Mouse (Mus musculus) liver, embryonic 16.5 days (tissue): ENCODE measurements around the gene Ccnj. TPM values are rescaled to one million over a fixed set of nuclear protein-coding genes. Genes with fewer than 3 reads are reported as not detected.

Experiments
- ATAC-seq: fragments of 200-750 bp; cut with Nextera tagmentation; 2 replicates; pipeline ENCODE4 v1.8.0; 2017; ENCODE audit warnings: low read depth, mild to moderate bottlenecking, moderate number of reproducible peaks, moderate library complexity
- H3K27ac ChIP-seq: fragments of 300-500 bp; sonication (generic); 2 replicates; pipeline ENCODE4 v1.5.1; 2014; ENCODE audit warnings: mild to moderate bottlenecking, low read length
- H3K27me3 ChIP-seq: fragments of 300-500 bp; sonication (generic); 2 replicates; pipeline ENCODE4 v1.6.1; 2014; ENCODE audit warnings: low read depth, low read length, mixed read lengths; ENCODE audit not compliant: control insufficient read depth, insufficient read depth
- H3K36me3 ChIP-seq: fragments of 300-500 bp; sonication (generic); 2 replicates; pipeline ENCODE4 v1.6.1; 2014; ENCODE audit warnings: mild to moderate bottlenecking; ENCODE audit not compliant: control insufficient read depth, insufficient read depth
- H3K4me1 ChIP-seq: fragments of 300-500 bp; sonication (generic); 2 replicates; pipeline ENCODE4 v1.6.1; 2014; ENCODE audit warnings: low read depth, low read length, mixed read lengths; ENCODE audit not compliant: control insufficient read depth
- H3K4me2 ChIP-seq: fragments of 300-500 bp; sonication (generic); 2 replicates; pipeline ENCODE4 v1.6.1; 2014; ENCODE audit warnings: low read depth, low read length, mixed read lengths
- H3K4me3 ChIP-seq: fragments of 300-500 bp; sonication (generic); 2 replicates; pipeline ENCODE4 v1.5.1; 2014; ENCODE audit warnings: low read depth, mild to moderate bottlenecking, low read length
- H3K9ac ChIP-seq: fragments of 300-500 bp; sonication (generic); 2 replicates; pipeline ENCODE4 v1.6.1; 2014; ENCODE audit warnings: low read depth, low read length
- H3K9me3 ChIP-seq: fragments of 300-500 bp; sonication (generic); replicated peaks from 2 replicates; pipeline ENCODE4 v1.6.1; 2016; ENCODE audit warnings: low read length; ENCODE audit not compliant: control insufficient read depth
- WGBS: fragments of 180-500 bp; shearing (Covaris S2); extraction: QIAGEN DNeasy Blood & Tissue Kit; methylation state at CpG from one replicate; pipeline ENCODE4 v1.1.7; 2014; ENCODE audit not compliant: insufficient replicate concordance; 5-methylcytosine and 5-hydroxymethylcytosine counted together
- polyA plus RNA-seq: library from polyadenylated mRNA; unstranded; fragments of >200 nt; fragmentation: Nextera tagmentation; extraction: Ambion mirVana; gene quantifications from 2 replicates; pipeline ENCODE4 v1.2.1, GENCODE M21; 2015

Ccnj gene
- polyA plus RNA-seq, 1 experiment from 2014 or later, result 2.6 TPM

DNA sequence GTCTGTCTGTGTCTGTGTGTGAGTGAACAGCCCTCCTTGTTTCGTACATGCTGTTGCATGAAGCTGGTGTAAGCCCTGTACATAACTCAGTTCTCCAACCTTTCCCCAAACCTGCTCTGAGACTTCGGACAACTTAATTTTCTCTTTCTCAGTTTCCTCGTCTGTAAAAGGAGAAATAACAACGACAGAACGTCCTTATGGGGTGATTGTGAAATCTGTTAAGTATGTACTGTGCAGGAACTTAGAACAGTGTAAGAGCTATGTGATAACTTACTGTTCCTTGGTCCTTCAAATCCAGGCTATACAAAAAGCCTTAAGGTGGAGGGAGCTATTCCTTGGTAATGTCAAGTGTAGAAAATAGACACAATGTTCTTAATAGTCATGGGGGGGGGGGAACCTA, 1.3 kb downstream of the Ccnj start:
- no peaks in the 10 kb centered on the region; the same call in 1 of the 2 replicates for H3K27me3 ChIP-seq
- H3K4me3 ChIP-seq, result peak overlapping the region; percentile 85
- no peak overlapping the region for H3K27ac ChIP-seq
- H3K9me3 ChIP-seq, result no peaks in the 10 kb centered on the region
- peaks cover 2% of the 10 kb centered on the region; the same call in 1 of the 2 replicates for H3K36me3 ChIP-seq
- peak overlapping the region; percentile 89 for H3K9ac ChIP-seq
- 7% methylated on average over 5 of the region's 5 CpGs for WGBS
- ATAC-seq, result no peak
- peak overlapping the region; percentile 85 for H3K4me2 ChIP-seq
- peaks cover 14% of the 10 kb centered on the region for H3K4me1 ChIP-seq

DNA sequence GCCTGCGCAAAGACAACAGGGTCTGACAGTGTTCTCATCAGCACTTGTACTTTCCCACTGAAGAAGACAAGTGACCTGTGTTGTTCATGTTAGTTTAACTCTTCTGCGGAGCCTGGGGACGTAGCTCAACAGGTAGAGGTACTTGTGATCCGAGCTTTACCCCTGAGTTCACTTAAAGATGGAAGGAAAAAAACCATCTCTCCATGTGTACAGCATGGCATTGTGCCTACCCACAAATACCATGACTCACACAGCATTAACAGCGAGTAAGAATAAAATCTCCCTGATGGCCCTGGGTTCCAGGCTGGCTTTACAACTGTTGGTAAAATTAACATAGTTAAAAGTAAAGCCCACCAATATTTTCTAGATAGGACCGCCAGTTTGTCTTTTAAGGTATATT, 3.4 kb downstream of the Ccnj start:
- Histone ChIP-seq H3K9me3 (no peaks in the 10 kb centered on the region), H3K9ac (no peak overlapping the region), H3K4me2 (no peak overlapping the region), H3K27me3 (no peaks in the 10 kb centered on the region; the same call in 1 of the 2 replicates), H3K4me3 (no peak overlapping the region), H3K36me3 (peaks cover 2% of the 10 kb centered on the region; the same call in 1 of the 2 replicates), H3K4me1 (peaks cover 14% of the 10 kb centered on the region), H3K27ac (no peak overlapping the region)
- 86% methylated on average over 6 of the region's 6 CpGs for WGBS
- no peak for ATAC-seq

DNA sequence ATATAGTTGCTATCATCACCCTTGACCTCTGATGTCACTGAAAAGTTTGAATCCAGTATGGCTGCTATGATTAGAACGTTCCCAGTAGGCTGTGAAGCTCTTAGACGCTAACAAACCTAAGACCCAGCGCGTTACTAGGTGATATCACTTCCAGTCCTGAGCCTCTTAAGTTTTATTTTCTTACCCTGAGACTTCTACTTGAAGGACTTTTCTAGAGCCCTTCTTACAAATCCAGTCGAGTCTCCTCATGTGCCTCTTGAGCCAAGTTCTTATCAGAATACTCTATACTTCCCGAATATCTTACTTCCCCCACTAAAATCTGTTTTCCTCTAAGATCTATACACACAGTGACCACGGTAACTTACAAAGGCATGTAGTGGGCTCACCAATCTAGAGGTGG, 7.1 kb downstream of the Ccnj start:
- H3K9me3 ChIP-seq, result no peaks in the 10 kb centered on the region
- no peak overlapping the region for H3K4me3 ChIP-seq
- H3K27me3 ChIP-seq, result no peaks in the 10 kb centered on the region
- no peak overlapping the region for H3K27ac ChIP-seq
- H3K36me3 ChIP-seq, result peaks cover 2% of the 10 kb centered on the region; the same call in 1 of the 2 replicates
- H3K4me1 ChIP-seq, result no peaks in the 10 kb centered on the region; the same call in none of the 2 replicates
- WGBS, result 75% methylated on average over 7 of the region's 7 CpGs
- no peak for ATAC-seq
- H3K4me2 ChIP-seq, result no peak overlapping the region
- no peak overlapping the region for H3K9ac ChIP-seq

DNA sequence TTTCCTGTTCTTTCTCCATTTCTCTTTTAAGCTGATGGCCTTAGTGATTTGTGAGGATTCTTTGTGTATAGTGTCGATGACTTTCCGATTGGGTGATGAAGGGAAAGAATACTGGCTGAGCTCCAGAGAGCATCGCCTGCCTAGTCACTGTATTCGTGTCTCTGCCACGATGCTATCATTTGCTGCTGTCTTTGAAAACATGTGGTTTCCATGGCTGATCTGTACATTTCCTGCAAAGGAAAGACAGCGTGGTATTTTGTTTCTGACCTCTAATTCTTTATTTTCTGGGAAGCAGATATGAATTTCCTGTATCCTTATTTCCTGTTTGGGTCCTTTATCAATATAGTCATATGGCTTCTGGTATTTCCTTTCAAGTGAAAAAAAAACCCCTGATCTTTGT, 9.2 kb downstream of the Ccnj start:
- WGBS, result 40% methylated on average over 6 of the region's 6 CpGs
- H3K27me3 ChIP-seq, result no peaks in the 10 kb centered on the region
- H3K36me3 ChIP-seq, result peaks cover 9% of the 10 kb centered on the region
- no peak for ATAC-seq
- no peaks in the 10 kb centered on the region for H3K9me3 ChIP-seq
- H3K27ac ChIP-seq, result no peak overlapping the region
- H3K4me2 ChIP-seq, result no peak overlapping the region
- no peak overlapping the region for H3K4me3 ChIP-seq
- no peak overlapping the region for H3K9ac ChIP-seq
- H3K4me1 ChIP-seq, result no peaks in the 10 kb centered on the region

DNA sequence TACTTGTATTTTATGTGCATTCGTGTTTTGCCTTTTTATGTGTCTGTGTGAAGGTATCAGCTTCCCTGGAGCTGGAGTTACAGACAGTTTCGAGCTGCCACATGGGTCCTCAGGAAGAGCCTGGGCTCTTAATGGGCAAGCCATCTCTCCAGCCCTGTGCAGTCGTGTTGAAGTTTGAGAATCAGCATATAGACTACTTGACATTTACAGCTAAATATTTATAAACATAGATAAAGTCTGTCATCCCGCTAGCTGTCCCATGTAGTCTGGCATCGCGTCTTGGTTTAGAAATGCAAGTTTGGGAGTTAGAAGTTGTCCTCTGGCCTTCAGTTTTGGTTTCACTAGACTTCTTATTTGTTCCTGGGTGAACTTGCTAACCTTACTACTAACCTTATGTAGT, 10.0 kb downstream of the Ccnj start:
- H3K36me3 ChIP-seq, result peaks cover 16% of the 10 kb centered on the region

DNA sequence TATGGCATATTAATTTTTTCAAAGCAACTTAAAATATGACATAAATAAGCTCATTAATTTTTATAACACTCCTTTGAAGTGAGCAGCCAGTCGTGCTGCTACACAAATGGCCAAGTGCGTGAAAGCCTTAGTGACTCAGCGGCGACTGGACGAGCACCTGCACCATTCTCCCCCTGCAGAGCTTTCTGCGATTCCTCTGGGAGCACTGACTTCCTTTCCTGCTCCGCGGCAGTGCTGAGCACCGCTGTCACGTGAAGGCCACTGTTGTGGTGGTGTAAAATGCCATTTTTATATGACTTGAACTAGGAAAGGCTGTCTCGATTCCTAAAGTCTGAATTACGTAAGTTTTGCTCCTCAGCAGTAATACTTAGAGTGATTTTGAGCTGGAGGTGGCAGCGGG, 10.5 kb downstream of the Ccnj start:
- H3K4me2 ChIP-seq, result no peak overlapping the region
- H3K9me3 ChIP-seq, result no peaks in the 10 kb centered on the region
- 82% methylated on average over 13 of the region's 13 CpGs for WGBS
- H3K4me1 ChIP-seq, result no peaks in the 10 kb centered on the region
- H3K4me3 ChIP-seq, result no peak overlapping the region
- H3K9ac ChIP-seq, result no peak overlapping the region
- H3K27ac ChIP-seq, result no peak overlapping the region
- no peak for ATAC-seq
- H3K27me3 ChIP-seq, result no peaks in the 10 kb centered on the region
- H3K36me3 ChIP-seq, result peaks cover 17% of the 10 kb centered on the region

More for the DNA sequence above, 10.0 kb downstream of the Ccnj start:
- Histone ChIP-seq H3K4me3 (no peak overlapping the region), H3K27ac (no peak overlapping the region), H3K4me1 (no peaks in the 10 kb centered on the region), H3K9ac (no peak overlapping the region), H3K9me3 (no peaks in the 10 kb centered on the region), H3K4me2 (no peak overlapping the region), H3K27me3 (no peaks in the 10 kb centered on the region)
- 74% methylated on average over 6 of the region's 6 CpGs for WGBS
- ATAC-seq, result no peak

DNA sequence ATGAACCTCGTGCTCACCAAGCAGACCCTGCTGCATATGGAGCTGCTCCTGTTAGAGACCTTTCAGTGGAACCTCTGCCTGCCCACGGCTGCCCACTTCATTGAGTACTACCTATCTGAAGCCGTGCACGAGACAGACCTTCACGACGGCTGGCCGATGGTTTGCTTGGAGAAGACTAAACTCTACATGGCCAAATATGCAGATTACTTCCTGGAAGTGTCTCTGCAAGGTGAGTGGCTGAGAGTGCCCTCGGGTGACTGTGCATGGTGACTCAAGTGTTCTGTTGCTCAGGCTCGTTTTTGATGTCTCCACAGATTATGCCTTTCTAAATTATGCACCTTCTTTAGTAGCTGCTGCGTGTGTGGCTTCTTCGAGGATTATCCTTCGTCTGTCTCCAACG, 13.7 kb downstream of the Ccnj start:
- Histone ChIP-seq H3K9me3 (no peaks in the 10 kb centered on the region), H3K4me1 (no peaks in the 10 kb centered on the region), H3K27me3 (no peaks in the 10 kb centered on the region), H3K27ac (no peak overlapping the region), H3K36me3 (peaks cover 15% of the 10 kb centered on the region), H3K9ac (no peak overlapping the region), H3K4me2 (no peak overlapping the region), H3K4me3 (no peak overlapping the region)
- WGBS, result 79% methylated on average over 13 of the region's 13 CpGs
- no peak for ATAC-seq

DNA sequence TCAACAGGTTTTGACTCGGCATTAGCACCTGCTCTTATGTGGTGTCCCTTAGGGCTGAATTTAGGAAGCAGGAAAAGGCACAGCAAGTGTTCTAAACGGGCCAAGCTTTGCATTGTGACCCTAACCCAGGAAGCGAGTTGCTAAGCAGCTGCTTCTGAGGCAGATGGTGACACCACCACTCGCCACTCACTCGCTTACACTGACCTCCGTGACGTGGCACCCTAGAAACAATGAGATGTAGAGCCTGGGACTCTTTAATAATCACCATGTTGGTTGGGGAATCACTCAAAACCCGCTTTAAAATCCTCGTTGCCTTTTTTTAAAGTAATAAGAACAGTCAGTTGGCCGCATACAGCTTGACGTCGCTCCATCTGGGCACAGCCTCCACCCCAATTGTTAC, 18.3 kb downstream of the Ccnj start:
- Histone ChIP-seq H3K4me3 (no peak overlapping the region), H3K4me1 (no peaks in the 10 kb centered on the region), H3K27me3 (no peaks in the 10 kb centered on the region), H3K9ac (no peak overlapping the region), H3K36me3 (peaks cover 15% of the 10 kb centered on the region), H3K27ac (no peak overlapping the region), H3K4me2 (no peak overlapping the region), H3K9me3 (no peaks in the 10 kb centered on the region)
- 72% methylated on average over 12 of the region's 12 CpGs for WGBS
- ATAC-seq, result no peak

DNA sequence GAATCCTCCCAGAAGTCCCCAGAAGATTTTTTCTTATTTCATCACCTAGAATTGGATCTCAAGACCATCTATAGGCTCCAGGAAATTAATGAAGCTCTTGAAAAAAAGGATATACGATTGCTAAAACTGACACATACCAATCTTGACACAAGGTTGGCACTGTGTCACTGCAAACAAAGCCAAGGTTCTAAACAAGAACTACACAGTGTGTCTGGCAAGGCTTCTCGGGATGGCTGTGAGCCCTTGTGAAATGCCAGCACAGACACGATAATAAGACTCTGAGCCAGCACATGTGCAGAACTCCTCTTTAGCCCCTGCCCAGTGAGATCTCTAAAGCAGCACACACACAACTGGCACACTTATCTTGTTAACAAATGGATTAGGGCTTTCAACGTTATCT, 28.5 kb downstream of the Ccnj start:
- H3K9ac ChIP-seq, result no peak overlapping the region
- no peak for ATAC-seq
- no peaks in the 10 kb centered on the region for H3K9me3 ChIP-seq
- no peaks in the 10 kb centered on the region for H3K36me3 ChIP-seq
- H3K4me1 ChIP-seq, result no peaks in the 10 kb centered on the region
- no peak overlapping the region for H3K4me2 ChIP-seq
- H3K27me3 ChIP-seq, result no peaks in the 10 kb centered on the region
- no peak overlapping the region for H3K27ac ChIP-seq
- no peak overlapping the region for H3K4me3 ChIP-seq
- 31% methylated on average over 4 of the region's 4 CpGs for WGBS
